Mouse (Mus musculus) thymus, adult 2 months (tissue): ENCODE results near the gene Gpr107.

Experiments used
- CTCF ChIP-seq: fragments of 200-500 bp; IDR thresholded peaks from 2 replicates; pipeline ENCODE4 v1.5.1; 2012; ENCODE audit warnings: mild to moderate bottlenecking, control low read depth, low read length, moderate library complexity, borderline replicate concordance; ENCODE audit not compliant: control insufficient read depth, poor library complexity, insufficient read depth; ENCODE audit errors: extremely low read depth
- POLR2A ChIP-seq: fragments of 200-500 bp; IDR thresholded peaks from 2 replicates; pipeline ENCODE4 v1.6.1; 2012; ENCODE audit warnings: mild to moderate bottlenecking, low read length, control low read depth, moderate library complexity; ENCODE audit not compliant: control insufficient read depth, poor library complexity, insufficient read depth; ENCODE audit errors: extremely low read depth

GRCm38 (mm10) chr2:31194356-31195021 is 42.4 kb downstream of the Gpr107 start:
- TF ChIP-seq CTCF (no peak), POLR2A (no peak)
